Mouse (Mus musculus) neural tube, embryonic 11.5 days (tissue): ENCODE results near the gene Adarb1. TPM values are rescaled to one million over a fixed set of nuclear protein-coding genes. Genes with fewer than 3 reads are reported as not detected.
A peak's percentile ranks its signal among the peaks of the same experiment; 100 is the strongest.

Experiments used
- ATAC-seq: fragments of 200-750 bp; cut with Nextera tagmentation; 2 replicates; pipeline ENCODE4 v1.8.0; 2017; ENCODE audit warnings: moderate number of reproducible peaks, mild to moderate bottlenecking, moderate TSS enrichment, moderate library complexity; ENCODE audit not compliant: insufficient read depth, low FRiP score, low TSS enrichment
- DNase-seq: peaks from one replicate; pipeline ENCODE4 v3.0.0-alpha.2; 2015; ENCODE audit warnings: low spot score
- H3K27ac ChIP-seq: fragments of 300-500 bp; sonication (generic); 2 replicates; pipeline ENCODE4 v1.5.1; 2014; ENCODE audit warnings: low read depth, mild to moderate bottlenecking, low read length
- H3K27me3 ChIP-seq: fragments of 300-500 bp; sonication (generic); 2 replicates; pipeline ENCODE4 v1.6.1; 2014; ENCODE audit warnings: mild to moderate bottlenecking, low read length, mixed read lengths; ENCODE audit not compliant: control insufficient read depth, insufficient read depth
- H3K36me3 ChIP-seq: fragments of 300-500 bp; sonication (generic); 2 replicates; pipeline ENCODE4 v1.6.1; 2014; ENCODE audit warnings: mild to moderate bottlenecking, low read length, moderate library complexity, mixed read lengths; ENCODE audit not compliant: control insufficient read depth, insufficient read depth
- H3K4me1 ChIP-seq: fragments of 300-500 bp; sonication (generic); 2 replicates; pipeline ENCODE4 v1.6.1; 2014; ENCODE audit warnings: low read length, mixed read lengths; ENCODE audit not compliant: control insufficient read depth, insufficient read depth
- H3K4me2 ChIP-seq: fragments of 300-500 bp; sonication (generic); 2 replicates; pipeline ENCODE4 v1.6.1; 2014; ENCODE audit warnings: low read depth, mild to moderate bottlenecking, moderate library complexity
- H3K4me3 ChIP-seq: fragments of 300-500 bp; sonication (generic); 2 replicates; pipeline ENCODE4 v1.5.1; 2014; ENCODE audit warnings: low read depth, low read length
- H3K9ac ChIP-seq: fragments of 300-500 bp; sonication (generic); 2 replicates; pipeline ENCODE4 v1.6.1; 2014; ENCODE audit warnings: mild to moderate bottlenecking, low read length
- H3K9me3 ChIP-seq: fragments of 300-500 bp; sonication (generic); 2 replicates; pipeline ENCODE4 v1.6.1; 2016; ENCODE audit warnings: low read length; ENCODE audit not compliant: control insufficient read depth
- WGBS: fragments of 180-500 bp; shearing (Covaris S2); extraction: QIAGEN DNeasy Blood & Tissue Kit; methylation state at CpG from one replicate; pipeline ENCODE4 v1.1.7; 2014; 5-methylcytosine and 5-hydroxymethylcytosine counted together
- polyA plus RNA-seq: library from polyadenylated mRNA; unstranded; fragments of >200 nt; fragmentation: Nextera tagmentation; extraction: Ambion mirVana; gene quantifications from 2 replicates; pipeline ENCODE4 v1.2.1, GENCODE M21; 2014

Adarb1 gene
- polyA plus RNA-seq, 1 experiment from 2014 or later = 5.1 TPM

DNA sequence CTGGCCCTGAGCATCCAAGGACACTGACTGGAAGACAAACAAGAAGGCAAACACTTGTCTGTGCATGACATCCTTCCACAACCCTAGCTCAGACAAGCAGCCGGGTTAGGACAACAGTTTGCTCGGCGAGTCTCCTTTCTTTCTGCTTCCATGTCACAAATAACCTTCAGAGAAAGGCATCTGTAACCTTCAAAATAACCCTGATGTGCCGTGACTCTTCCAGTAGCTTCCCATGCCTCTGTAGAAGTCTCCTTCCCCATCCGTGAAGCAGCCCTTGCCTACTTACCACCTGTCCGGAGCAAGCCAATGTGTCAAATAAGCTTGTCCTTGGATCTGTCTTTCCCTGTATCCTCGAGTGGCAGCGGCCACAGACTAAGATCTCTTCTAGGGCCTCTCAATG lies 112.3 kb downstream of the Adarb1 start:
- no peaks in the 10 kb centered on the region for H3K4me1 ChIP-seq
- ATAC-seq (no peak), DNase-seq (no peak)
- no peak overlapping the region for H3K4me3 ChIP-seq
- no peak overlapping the region for H3K27ac ChIP-seq
- H3K27me3 ChIP-seq = no peaks in the 10 kb centered on the region
- 77% methylated on average over 8 of the region's 8 CpGs for WGBS
- H3K36me3 ChIP-seq = no peaks in the 10 kb centered on the region
- no peak overlapping the region for H3K4me2 ChIP-seq
- no peaks in the 10 kb centered on the region for H3K9me3 ChIP-seq
- H3K9ac ChIP-seq = no peak overlapping the region

DNA sequence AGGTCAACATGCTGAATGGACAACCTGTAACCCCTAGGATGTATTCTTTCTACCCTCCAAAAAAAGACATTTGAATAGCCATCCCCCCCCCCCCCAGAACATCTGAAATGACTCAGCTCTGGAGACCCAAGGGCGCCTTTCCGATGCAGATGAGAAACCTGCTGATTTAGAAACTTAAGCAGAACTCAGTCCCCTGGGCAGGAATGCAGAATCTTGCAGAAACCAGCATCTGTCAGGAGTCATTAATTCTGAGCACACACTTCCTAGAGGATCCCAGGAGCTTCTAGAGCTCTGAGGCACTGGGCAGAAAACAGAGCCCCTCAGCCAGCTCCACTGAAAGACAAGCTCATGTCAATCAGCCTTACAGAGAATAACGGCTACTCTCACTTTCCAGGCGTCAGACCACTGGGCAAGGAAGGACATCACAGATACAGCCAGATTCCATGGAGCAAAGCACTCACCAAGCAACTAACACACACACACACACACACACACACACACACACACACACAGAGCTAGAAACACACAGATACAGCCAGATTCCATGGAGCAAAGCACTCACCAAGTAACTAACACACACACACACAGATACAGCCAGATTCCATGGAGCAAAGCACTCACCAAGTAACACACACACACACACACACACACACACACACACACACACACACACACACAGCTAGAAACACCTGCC lies 113.1 kb downstream of the Adarb1 start:
- ATAC-seq (no peak), DNase-seq (no peak)
- 32% methylated on average over 4 of the region's 4 CpGs for WGBS
- Histone ChIP-seq H3K27me3 (no peaks in the 10 kb centered on the region), H3K36me3 (no peaks in the 10 kb centered on the region), H3K9ac (no peak overlapping the region), H3K27ac (no peak overlapping the region), H3K4me1 (no peaks in the 10 kb centered on the region), H3K4me3 (no peak overlapping the region), H3K4me2 (no peak overlapping the region), H3K9me3 (no peaks in the 10 kb centered on the region)

DNA sequence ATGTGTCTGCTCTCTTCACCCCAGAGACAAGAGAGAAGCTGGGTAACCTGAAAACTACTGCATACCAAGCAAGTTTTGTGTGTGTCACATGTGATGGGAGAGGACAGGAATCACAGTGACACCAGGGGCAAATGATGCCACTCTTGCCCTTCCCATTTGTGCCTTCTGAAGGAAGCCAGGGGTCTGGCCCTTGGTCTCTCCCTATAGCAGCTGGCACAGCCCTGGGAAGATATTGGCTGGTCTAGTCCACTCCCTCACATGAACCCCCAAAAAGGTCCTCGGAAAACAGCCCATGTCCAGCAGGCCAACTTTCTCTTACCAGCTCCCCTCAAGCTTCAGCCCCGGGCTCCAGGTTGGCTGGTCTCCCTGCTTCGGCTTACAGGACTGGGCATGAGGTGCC lies 113.7 kb downstream of the Adarb1 start:
- Histone ChIP-seq H3K9ac (no peak overlapping the region), H3K27me3 (no peaks in the 10 kb centered on the region), H3K4me2 (no peak overlapping the region), H3K27ac (no peak overlapping the region), H3K9me3 (no peaks in the 10 kb centered on the region), H3K4me1 (no peaks in the 10 kb centered on the region), H3K4me3 (no peak overlapping the region), H3K36me3 (no peaks in the 10 kb centered on the region)
- WGBS = 72% methylated on average over 3 of the region's 3 CpGs
- DNase-seq (no peak), ATAC-seq (no peak)

DNA sequence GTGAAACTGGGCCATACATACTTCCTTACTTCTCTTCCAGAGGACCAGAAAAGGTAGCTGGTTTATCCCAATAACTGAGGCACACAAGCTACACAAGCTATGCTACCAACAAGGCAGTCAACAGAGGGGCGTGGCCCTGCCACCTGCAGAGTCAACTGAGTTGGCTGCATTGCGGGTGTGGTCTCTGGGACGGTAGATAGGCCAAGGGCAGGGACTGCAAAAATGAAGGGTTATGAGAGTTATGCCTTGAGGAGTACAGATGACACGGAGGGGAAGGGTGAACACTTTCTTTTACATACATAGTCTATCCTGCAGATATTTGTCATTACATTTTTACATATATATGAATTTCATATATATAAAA lies 117.2 kb downstream of the Adarb1 start:
- Histone ChIP-seq H3K4me1 (no peaks in the 10 kb centered on the region), H3K9ac (no peak overlapping the region), H3K36me3 (no peaks in the 10 kb centered on the region), H3K27me3 (no peaks in the 10 kb centered on the region), H3K4me2 (no peak overlapping the region), H3K9me3 (no peaks in the 10 kb centered on the region), H3K27ac (no peak overlapping the region), H3K4me3 (no peak overlapping the region)
- WGBS = 86% methylated on average over 4 of the region's 4 CpGs
- DNase-seq (no peak), ATAC-seq (no peak)

DNA sequence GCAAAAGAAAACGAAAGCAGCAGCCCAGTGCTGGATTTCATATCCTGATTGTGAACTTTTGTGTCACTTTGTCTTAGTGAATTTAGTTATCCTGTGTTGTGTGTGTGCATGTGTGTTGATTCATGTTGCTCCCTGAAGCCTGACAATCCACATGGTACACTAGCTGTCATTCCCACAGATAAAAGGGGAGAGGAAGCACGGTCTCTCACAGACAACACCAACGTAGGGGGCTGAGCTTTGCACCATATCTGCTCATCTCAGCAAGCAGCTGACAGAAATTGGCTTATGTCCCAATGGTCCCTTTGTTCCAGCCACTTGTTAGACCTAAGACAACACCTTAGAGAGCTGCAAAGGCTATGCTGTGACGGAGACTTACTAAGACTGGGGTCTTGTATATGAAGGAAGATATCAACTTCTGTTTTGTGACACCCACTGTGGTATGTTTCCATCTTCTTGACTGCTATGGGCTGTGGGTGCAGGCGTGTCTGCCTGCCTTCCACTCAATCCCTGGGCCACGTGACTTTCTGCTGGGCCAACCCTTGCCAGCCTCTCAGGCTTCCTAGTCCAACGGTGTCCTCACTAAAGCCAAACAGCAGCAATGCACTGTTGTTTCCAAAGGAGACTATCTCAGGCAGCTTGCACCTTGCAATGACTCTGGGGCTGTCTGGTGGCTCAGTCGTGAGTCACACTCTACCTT lies 117.7 kb downstream of the Adarb1 start:
- Histone ChIP-seq H3K9me3 (no peaks in the 10 kb centered on the region), H3K36me3 (no peaks in the 10 kb centered on the region), H3K4me1 (no peaks in the 10 kb centered on the region), H3K9ac (no peak overlapping the region), H3K27me3 (no peaks in the 10 kb centered on the region), H3K4me3 (no peak overlapping the region), H3K4me2 (no peak overlapping the region), H3K27ac (no peak overlapping the region)
- DNase-seq (no peak), ATAC-seq (no peak)
- WGBS = 88% methylated on average over 8 of the region's 8 CpGs

DNA sequence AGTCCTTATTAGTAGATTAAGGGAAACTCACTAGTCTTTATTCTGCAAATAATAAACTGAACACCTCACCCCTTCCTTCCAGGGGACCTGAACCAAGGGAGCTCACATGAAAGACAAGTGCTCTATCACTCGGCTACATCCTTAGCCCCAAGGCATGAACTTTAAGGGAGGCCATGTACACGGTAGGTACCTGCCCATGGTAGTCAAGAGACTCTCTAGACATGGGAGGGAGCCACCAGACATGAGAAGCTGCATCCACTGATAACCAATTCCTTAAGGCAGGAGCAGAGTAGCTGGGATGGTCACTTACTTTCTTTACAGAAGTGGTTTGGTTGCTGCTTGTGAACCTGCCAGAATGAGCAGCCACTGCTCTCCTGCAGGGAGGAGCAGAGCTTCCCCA lies 118.9 kb downstream of the Adarb1 start:
- Histone ChIP-seq H3K4me2 (no peak overlapping the region), H3K4me1 (no peaks in the 10 kb centered on the region), H3K27me3 (no peaks in the 10 kb centered on the region), H3K36me3 (no peaks in the 10 kb centered on the region), H3K9me3 (no peaks in the 10 kb centered on the region), H3K27ac (no peak overlapping the region), H3K4me3 (no peak overlapping the region), H3K9ac (no peak overlapping the region)
- no peak for DNase-seq
- ATAC-seq = no peak
- WGBS = 96% methylated on average over 2 of the region's 2 CpGs

DNA sequence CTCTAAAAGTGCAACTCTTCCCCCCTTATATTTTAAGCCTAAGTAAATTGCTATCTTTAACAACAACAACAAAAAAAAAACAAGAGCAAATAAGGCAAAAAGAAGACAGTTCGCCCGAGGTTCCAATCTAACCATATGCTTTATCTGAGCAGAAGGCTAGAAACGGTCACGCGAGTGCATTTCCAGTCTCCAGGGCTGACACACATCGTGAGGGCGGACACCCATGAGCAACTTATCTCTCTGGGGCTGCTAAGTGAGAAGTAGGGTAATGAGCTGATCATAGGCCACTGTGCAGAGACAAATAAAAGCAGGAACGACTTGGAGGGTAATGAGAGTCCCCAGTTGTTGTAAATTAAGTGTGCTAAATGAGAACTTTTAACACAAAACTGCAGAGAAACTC lies 119.4 kb downstream of the Adarb1 start:
- no peak overlapping the region for H3K9ac ChIP-seq
- no peak overlapping the region for H3K27ac ChIP-seq
- WGBS = 88% methylated on average over 8 of the region's 8 CpGs
- no peaks in the 10 kb centered on the region for H3K9me3 ChIP-seq
- no peaks in the 10 kb centered on the region for H3K27me3 ChIP-seq
- ATAC-seq (no peak), DNase-seq (no peak)
- no peak overlapping the region for H3K4me2 ChIP-seq
- H3K36me3 ChIP-seq = no peaks in the 10 kb centered on the region
- no peak overlapping the region for H3K4me3 ChIP-seq
- H3K4me1 ChIP-seq = no peaks in the 10 kb centered on the region

DNA sequence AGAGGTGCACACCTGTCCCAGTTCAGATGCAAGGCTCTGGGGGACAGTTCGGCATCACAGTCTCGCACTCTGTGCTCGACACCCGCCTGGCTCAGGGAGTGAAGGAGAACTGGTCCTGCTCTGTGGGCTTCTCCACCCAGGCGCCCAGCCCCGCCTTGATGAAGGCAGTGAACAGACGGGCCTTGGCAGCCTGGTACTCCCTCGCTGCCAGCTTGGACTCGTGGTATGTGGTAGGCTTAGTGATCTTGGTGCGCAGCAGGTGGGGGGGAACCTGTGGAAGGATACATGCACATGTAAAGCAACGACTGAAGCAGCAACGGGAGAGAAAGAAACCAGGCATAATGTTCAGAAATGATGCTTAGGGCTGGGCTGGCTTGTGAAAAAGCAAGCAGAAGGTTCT lies 123.4 kb downstream of the Adarb1 start:
- Histone ChIP-seq H3K27ac (no peak overlapping the region), H3K9me3 (no peaks in the 10 kb centered on the region), H3K9ac (0 out of 2 replicates have a peak overlapping the region, but pooled peaks have one; percentile 14), H3K27me3 (no peaks in the 10 kb centered on the region), H3K4me1 (no peaks in the 10 kb centered on the region), H3K36me3 (no peaks in the 10 kb centered on the region), H3K4me2 (no peak overlapping the region), H3K4me3 (no peak overlapping the region)
- ATAC-seq = no peak
- no peak for DNase-seq
- 91% methylated on average over 12 of the region's 12 CpGs for WGBS
